Mouse (Mus musculus) E14TG2a.4 (cell line): ENCODE results near the gene Mast4.

Source experiments
- H3K27me3 ChIP-seq: 2 replicates; pipeline ENCODE4 v1.6.1; 2014; ENCODE audit warnings: low read length, control low read depth; ENCODE audit not compliant: insufficient read depth
- H3K36me3 ChIP-seq: 2 replicates; pipeline ENCODE4 v1.6.1; 2014; ENCODE audit warnings: low read length, control low read depth; ENCODE audit not compliant: insufficient read depth
- H3K4me1 ChIP-seq: replicated peaks from 2 replicates; pipeline ENCODE4 v1.6.1; 2014; ENCODE audit warnings: low read depth, low read length, control low read depth
- H3K4me3 ChIP-seq: replicated peaks from 2 replicates; pipeline ENCODE4 v1.5.1; 2014; ENCODE audit warnings: mild to moderate bottlenecking, low read length
- H3K9me3 ChIP-seq: 2 replicates; pipeline ENCODE4 v1.6.1; 2014; ENCODE audit warnings: low read length, control low read depth
- CTCF ChIP-seq: conservative IDR thresholded peaks from 2 replicates; pipeline ENCODE4 v1.5.1; 2014; ENCODE audit warnings: low read length
- NANOG ChIP-seq: IDR thresholded peaks from 2 replicates; pipeline ENCODE4 v1.6.1; 2014; ENCODE audit warnings: borderline replicate concordance, low read length, mixed read lengths
- POU5F1 ChIP-seq: IDR thresholded peaks from 2 replicates; pipeline ENCODE4 v1.6.1; 2014; ENCODE audit warnings: low read length, borderline replicate concordance

Mast4 gene

GRCm38 (mm10) chr13:103219999-103220398 is 114.3 kb downstream of the Mast4 start:
- TF ChIP-seq POU5F1 (no peak), NANOG (no peak), CTCF (no peak)
- no peaks in the 10 kb centered on the region for H3K27me3 ChIP-seq
- no peak overlapping the region for H3K4me3 ChIP-seq
- peaks cover 6% of the 10 kb centered on the region for H3K9me3 ChIP-seq
- H3K36me3 ChIP-seq: no peaks in the 10 kb centered on the region
- peaks cover 6% of the 10 kb centered on the region for H3K4me1 ChIP-seq

DNA sequence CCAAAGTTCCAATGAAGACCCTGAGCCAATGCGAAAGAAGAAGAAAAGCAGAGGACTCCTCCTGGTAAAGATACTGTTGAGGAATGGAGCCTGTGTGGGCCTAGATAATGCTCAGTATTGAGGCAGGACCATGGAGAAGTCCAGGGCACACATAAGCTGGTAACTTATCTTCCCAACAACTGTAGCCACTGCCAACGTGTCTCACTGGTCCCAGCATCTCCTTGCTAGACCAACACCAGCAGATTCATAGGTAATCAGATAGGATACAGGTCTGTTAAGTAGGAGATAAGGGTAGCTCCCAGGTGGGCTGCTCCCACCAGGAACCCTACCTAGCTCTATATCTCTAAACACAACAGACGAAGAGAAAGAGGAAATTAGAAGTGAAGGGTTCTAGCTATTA is 116.8 kb downstream of the Mast4 start:
- TF ChIP-seq NANOG: no peak
- H3K36me3 ChIP-seq: no peaks in the 10 kb centered on the region
- H3K9me3 ChIP-seq: peaks cover 6% of the 10 kb centered on the region
- 0 out of 2 replicates have a peak, but pooled peaks cover 8% of the 10 kb centered on the region for H3K4me1 ChIP-seq
- no peaks in the 10 kb centered on the region for H3K27me3 ChIP-seq
- no peak overlapping the region for H3K4me3 ChIP-seq

GRCm38 (mm10) chr13:103214506-103214905 is 119.8 kb downstream of the Mast4 start:
- TF ChIP-seq NANOG (no peak), POU5F1 (no peak), CTCF (no peak)
- peaks cover 6% of the 10 kb centered on the region for H3K9me3 ChIP-seq

DNA sequence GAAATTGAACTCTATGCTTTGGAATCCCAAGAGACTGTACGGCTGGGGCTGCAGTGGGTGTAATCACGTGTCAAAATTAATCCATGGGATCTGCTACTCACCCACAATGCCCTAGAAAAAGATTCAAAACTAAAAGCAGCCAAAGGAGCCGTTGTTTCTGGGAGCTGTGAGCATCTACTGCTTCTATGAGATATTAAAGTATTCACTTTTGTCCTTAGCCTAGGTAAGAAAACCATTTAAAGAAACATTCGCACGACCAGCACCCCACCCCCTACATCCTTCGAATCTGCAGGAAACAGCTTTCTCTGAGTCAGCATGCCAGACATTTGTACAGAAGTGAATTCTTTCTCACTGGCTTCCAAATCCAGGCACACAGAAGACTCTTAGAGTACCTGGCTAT is 122.3 kb downstream of the Mast4 start:
- H3K27me3 ChIP-seq: no peaks in the 10 kb centered on the region
- H3K4me1 ChIP-seq: 0 out of 2 replicates have a peak, but pooled peaks cover 3% of the 10 kb centered on the region

More at GRCm38 (mm10) chr13:103214506-103214905, 119.8 kb downstream of the Mast4 start:
- H3K36me3 ChIP-seq: no peaks in the 10 kb centered on the region
- H3K4me3 ChIP-seq: no peak overlapping the region
- H3K27me3 ChIP-seq: no peaks in the 10 kb centered on the region
- 0 out of 2 replicates have a peak, but pooled peaks cover 3% of the 10 kb centered on the region for H3K4me1 ChIP-seq

GRCm38 (mm10) chr13:103211501-103211941 is 122.8 kb downstream of the Mast4 start:
- Histone ChIP-seq H3K36me3 (no peaks in the 10 kb centered on the region), H3K4me1 (0 out of 2 replicates have a peak, but pooled peaks cover 3% of the 10 kb centered on the region), H3K4me3 (no peak overlapping the region), H3K27me3 (no peaks in the 10 kb centered on the region), H3K9me3 (0 out of 2 replicates have a peak, but pooled peaks cover 4% of the 10 kb centered on the region)
- TF ChIP-seq CTCF (no peak), NANOG (no peak), POU5F1 (no peak)

More for the DNA sequence above, 122.3 kb downstream of the Mast4 start:
- Histone ChIP-seq H3K36me3 (no peaks in the 10 kb centered on the region), H3K9me3 (no peaks in the 10 kb centered on the region), H3K4me3 (no peak overlapping the region)
- TF ChIP-seq POU5F1: no peak
- TF ChIP-seq CTCF: no peak
- TF ChIP-seq NANOG: no peak

GRCm38 (mm10) chr13:103210746-103211145 is 123.6 kb downstream of the Mast4 start:
- no peaks in the 10 kb centered on the region for H3K27me3 ChIP-seq
- H3K4me3 ChIP-seq: no peak overlapping the region
- no peaks in the 10 kb centered on the region for H3K36me3 ChIP-seq
- H3K4me1 ChIP-seq: 0 out of 2 replicates have a peak, but pooled peaks cover 3% of the 10 kb centered on the region
- H3K9me3 ChIP-seq: 0 out of 2 replicates have a peak, but pooled peaks cover 6% of the 10 kb centered on the region
- TF ChIP-seq CTCF (no peak), POU5F1 (no peak), NANOG (no peak)

DNA sequence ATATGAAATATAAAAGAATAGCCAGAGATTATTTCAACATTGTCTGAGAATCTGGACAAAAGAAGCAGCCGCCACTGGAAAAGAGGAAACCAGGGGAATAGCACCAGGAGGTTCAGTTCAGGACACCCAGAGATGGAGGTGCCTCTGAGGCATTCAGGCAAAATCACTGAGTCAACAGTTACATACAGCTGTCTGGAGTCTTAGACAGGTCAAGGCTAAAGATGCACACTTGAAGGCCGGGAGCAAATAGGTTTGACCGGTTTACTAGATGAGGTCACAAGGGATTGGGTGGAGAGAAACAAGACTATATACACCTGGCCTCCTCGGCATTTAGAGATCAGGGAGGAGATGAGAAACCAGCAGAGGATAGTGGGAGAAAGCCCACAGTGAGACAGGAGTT is 127.1 kb downstream of the Mast4 start:
- H3K4me3 ChIP-seq: no peak overlapping the region
- 0 out of 2 replicates have a peak, but pooled peaks cover 6% of the 10 kb centered on the region for H3K9me3 ChIP-seq
- TF ChIP-seq NANOG (no peak), CTCF (no peak), POU5F1 (no peak)
- H3K36me3 ChIP-seq: no peaks in the 10 kb centered on the region
- H3K27me3 ChIP-seq: no peaks in the 10 kb centered on the region
- peaks cover 7% of the 10 kb centered on the region for H3K4me1 ChIP-seq

DNA sequence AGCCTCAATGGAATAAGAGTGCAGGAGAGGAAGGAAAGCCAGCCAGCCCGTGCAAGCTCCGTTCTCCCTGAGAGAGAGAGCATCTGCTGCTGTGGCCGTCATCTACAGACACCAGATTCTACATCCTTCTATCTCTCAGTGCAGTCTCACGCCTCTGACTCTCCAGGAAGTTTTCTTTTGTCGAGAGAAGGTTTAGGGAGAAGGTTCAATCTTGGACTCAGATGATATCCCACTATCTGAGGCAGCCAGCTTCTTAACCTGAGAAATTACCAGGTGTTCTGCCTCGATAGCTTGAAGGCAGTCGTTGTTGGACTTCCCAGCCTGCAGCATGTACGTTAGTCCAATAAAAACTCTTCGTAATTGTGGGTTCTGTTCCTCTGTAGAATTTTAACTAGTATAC is 127.7 kb downstream of the Mast4 start:
- H3K9me3 ChIP-seq: 0 out of 2 replicates have a peak, but pooled peaks cover 6% of the 10 kb centered on the region
- TF ChIP-seq NANOG (no peak), POU5F1 (no peak), CTCF (no peak)
- no peaks in the 10 kb centered on the region for H3K36me3 ChIP-seq

GRCm38 (mm10) chr13:103205191-103205590 is 129.1 kb downstream of the Mast4 start:
- no peaks in the 10 kb centered on the region for H3K36me3 ChIP-seq
- peaks cover 7% of the 10 kb centered on the region for H3K4me1 ChIP-seq
- H3K9me3 ChIP-seq: 0 out of 2 replicates have a peak, but pooled peaks cover 6% of the 10 kb centered on the region
- no peak for TF ChIP-seq CTCF
- TF ChIP-seq NANOG: no peak
- no peak for TF ChIP-seq POU5F1
- no peak overlapping the region for H3K4me3 ChIP-seq
- H3K27me3 ChIP-seq: no peaks in the 10 kb centered on the region

More for the DNA sequence above, 127.7 kb downstream of the Mast4 start:
- Histone ChIP-seq H3K27me3 (no peaks in the 10 kb centered on the region), H3K4me1 (peaks cover 7% of the 10 kb centered on the region), H3K4me3 (no peak overlapping the region)
